Mouse (Mus musculus) large intestine, adult 2 months (tissue): ENCODE data around the gene Zfp592. TPM values are rescaled to one million over a fixed set of nuclear protein-coding genes. Genes with fewer than 3 reads are reported as not detected.

Experiments
- DNase-seq: peaks from one replicate; pipeline ENCODE4 v3.0.0-alpha.2; 2012; ENCODE audit warnings: low read depth, low spot score
- WGBS: fragments of 180-500 bp; shearing (Covaris S2); methylation state at CpG from one replicate; pipeline ENCODE4 v1.1.7; 2018; 5-methylcytosine and 5-hydroxymethylcytosine counted together
- polyA plus RNA-seq: library from polyadenylated mRNA; depleted of rRNA; stranded (reverse); fragments of >200 nt; gene quantifications from 2 replicates; pipeline ENCODE4 v1.2.3, GENCODE M21; 2012

Zfp592 gene
- polyA plus RNA-seq, 1 experiment = 20.2 TPM

DNA sequence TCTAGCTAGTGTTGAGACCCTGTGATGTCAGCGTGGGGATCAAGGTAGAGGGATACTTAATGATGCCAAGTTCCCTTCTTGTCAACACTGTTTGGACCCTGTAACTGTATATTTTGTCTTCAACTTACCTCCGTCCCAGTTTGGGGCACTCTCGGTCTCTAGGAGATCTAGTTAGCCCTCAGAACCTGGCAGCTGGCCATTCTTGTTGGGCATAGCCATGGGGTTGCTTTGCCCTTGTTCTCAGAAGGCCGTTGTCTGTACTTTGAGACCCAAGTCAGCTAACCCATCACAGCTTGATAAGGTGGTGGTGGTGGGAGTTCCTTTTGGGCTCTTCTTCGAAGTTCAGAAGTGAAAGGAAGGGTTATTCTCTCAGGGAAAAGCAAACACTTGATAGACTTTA lies 56.5 kb downstream of the Zfp592 start:
- 45% methylated on average over 5 of the region's 5 CpGs for WGBS
- DNase-seq = no peak

DNA sequence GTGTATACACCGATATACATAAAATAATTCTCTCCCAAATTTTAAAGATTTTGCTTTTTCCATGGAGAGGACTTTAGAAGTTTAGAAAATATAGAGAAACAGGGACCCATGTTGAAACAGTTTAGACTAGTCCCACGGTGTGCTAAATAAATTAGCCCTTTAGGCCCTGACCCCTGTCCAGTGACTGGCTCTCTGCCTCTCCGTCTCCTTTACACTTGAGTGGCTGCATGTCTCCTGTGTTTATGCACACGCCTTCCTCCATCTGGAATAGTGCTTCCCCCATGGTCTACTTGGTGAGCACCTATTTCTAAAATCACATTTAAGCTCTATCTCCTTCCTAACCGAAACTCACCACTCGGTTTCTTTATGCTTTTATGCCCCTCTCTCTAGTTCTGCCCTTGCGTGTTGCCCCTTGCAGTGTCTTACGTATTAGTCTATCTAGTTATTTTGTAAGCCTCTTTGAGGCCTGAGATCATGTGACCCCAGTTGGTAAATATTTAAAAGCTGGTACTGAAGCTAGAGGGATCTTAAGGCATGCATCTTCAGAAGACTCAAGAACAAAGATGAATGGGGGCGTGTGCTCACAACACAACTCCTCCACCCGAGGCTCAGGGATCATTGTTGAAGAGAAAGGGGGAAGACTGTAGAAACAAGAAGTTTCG lies 62.4 kb downstream of the Zfp592 start:
- 79% methylated on average over 11 of the region's 11 CpGs for WGBS
- no peak for DNase-seq

DNA sequence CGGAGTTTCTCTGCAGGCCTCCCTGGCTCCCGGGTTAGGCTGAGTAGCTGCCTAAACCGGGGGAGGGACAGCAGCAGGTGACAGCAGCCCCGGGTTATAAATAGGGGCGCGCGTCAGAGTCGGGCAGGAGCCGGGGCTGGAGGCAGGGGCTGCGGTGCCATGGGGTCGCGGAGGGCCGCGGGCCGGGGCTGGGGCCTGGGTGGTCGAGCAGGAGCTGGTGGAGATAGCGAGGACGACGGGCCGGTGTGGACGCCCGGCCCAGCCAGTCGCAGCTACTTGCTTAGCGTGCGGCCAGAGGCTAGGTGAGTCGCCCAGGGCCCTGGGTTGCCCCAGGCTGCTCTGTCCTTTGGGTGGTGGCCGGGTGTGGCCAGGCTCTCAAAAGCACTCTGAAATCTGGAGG lies 64.0 kb downstream of the Zfp592 start, which contains the start of gene Alpk3:
Alpk3 (plus strand) TSS at position 130 of the 400 bp plus-strand sequence.
- no peak for DNase-seq
- 57% methylated on average over 27 of the region's 27 CpGs for WGBS

DNA sequence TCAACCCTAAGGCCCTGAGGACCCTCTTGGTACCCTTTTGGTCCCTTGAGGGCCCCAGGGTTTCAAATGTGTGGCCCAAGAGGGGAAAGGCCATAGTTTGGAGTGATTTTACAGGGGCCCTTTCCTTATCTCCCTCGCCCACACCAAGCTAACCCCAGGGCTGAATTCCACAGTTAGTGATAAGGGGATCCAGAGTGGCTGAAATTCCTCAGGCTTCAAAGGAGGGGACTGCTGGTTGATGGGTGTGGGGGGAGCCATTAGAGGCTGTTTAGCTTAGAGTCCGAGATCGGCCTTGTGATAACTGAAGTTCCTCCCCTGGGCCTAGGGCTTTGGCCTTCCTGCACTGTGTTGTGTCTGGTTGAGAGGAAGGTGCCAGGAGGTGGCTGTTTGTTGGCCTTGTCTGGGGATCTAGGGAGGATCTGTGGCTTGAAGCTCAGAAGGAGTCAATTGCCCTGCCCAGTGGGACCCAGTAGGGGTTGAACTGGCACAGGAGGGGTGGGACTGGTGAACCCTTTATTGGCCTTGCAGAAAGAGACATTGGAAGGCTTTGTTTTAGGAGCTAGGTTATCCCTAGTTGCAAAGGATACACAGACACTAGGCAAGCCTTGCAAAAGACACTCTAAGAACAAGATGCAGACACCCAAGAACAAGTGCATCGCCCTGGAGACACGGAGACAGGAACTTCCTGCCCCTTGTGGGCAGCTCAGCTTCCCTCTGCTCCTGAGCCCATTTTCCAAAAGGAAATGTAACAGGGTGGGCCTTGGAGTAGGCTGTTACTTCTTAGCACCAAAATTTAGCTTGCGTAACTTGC lies 64.6 kb downstream of the Zfp592 start:
- DNase-seq = no peak
- WGBS = 71% methylated on average over 6 of the region's 6 CpGs

DNA sequence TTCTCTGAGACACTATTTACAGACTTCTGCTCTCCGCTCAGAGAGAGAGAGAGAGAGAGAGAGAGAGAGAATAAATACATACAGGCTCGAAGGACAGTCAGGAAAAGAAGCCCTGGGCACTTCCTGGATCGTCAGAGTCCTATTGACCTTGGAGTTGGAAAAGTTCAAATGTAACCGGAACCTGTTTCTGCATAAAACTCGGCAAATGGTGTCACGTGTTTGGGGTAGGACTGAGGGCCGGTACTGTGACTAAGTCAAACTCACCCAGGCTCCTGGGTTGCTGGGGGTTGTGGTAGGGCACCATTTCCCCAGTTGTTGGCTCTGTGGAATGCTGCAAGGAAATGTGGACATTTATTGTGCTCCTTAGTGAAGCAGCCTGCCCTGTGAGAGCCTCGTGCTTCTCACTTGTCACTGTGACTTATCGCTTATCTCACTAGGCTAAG lies 65.3 kb downstream of the Zfp592 start:
- WGBS = 32% methylated on average over 9 of the region's 9 CpGs
- DNase-seq = no peak

DNA sequence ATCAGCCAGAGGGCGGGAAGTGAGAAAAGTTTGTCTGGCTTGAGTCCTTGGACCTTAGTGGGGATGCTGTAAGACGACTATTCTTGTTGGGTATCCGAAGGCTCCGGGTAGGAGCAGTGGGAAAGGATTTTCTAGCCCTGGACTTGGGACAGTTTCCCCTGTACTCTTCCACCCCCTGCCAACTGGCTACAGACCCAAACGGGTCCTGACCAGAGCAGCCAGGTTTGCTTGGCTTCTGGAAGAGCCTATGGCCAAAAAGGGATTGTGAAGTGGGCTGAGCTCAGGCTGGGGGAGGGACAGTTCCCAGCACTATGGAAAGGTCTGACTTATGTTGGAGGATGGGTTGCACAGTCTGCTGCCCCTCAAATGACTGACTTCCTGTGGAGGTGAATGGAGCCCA lies 65.9 kb downstream of the Zfp592 start:
- no peak for DNase-seq
- 67% methylated on average over 5 of the region's 5 CpGs for WGBS

DNA sequence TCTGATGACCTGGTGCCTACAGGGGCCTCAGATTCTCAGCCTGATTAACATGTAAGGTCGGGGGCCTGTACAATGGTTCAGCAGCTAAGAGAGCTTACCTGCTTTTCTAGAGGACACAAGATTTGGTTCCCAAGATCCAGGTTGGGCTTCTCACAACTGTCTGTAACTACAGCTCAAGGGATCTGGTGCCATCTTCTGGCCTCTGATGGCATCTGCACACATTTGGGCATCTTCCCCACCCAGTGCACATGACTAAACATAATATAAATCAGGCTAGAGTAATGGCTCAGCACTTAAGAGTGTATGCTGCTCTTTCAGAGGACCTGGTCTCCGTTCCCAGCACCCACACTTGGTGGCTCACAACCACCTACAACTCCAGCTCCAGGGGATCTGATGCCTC lies 67.4 kb downstream of the Zfp592 start:
- no peak for DNase-seq
- WGBS = 76% methylated on average over 2 of the region's 2 CpGs

DNA sequence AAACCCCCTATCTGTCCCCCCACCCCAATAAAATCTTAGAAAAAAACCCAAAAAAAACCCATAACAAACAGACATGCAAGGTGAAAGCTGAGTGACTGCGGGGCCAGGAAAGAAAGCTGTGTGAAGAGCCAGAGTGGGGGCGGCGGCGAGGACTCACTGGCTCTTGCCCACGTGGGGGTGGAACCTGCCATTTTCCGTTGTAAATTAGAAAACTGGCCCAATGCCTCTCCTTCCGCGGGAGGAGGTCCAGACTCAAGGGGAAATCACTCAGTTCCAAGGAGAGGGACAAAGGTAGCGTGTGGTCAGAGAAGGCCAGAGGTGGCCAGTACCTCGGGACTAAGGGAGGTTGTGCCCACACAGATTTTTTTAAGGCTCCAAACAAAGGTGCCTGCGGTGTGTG lies 68.5 kb downstream of the Zfp592 start:
- 73% methylated on average over 11 of the region's 11 CpGs for WGBS
- no peak for DNase-seq

DNA sequence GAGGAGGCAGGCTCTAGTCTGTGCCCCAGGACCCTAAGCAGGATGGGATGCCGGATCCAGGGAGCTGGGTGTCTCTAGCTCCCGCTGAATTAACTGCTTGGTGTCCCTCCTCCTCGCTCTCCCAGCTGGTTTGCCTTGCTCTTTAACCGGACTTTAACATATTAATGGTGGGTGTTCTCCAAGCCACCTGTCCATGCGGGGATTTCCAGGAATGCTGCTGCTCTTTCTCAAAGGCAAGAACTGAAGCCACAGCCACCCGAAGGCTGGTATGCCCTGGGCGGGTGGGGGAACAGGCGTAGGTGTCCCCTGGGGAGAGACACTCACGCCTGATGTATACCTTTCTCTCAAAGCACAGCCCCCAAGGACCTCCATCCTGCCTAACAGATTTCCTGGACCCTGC lies 69.9 kb downstream of the Zfp592 start:
- WGBS = 83% methylated on average over 9 of the region's 9 CpGs

DNA sequence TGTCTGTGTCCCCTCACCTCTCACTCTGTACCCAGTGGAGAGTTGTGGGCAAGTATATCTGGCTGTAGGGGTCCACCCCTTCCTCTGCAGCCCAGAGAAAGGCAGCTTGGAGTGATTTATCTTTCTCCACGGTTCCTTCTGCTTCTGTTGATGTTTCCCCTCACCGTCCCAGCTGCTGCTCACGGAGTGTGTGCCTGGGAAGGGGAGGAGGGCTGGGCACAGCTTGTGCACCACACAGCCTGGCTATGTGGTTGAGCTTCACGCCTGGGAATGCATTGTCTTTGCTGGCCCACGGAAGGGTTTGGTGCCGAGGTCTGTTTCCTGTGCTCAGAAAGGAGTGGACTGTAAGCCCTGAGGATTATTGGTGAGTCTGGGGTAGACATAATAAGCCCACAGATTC lies 73.2 kb downstream of the Zfp592 start:
- WGBS = 42% methylated on average over 6 of the region's 6 CpGs
- no peak for DNase-seq

More for the DNA sequence above, 69.9 kb downstream of the Zfp592 start:
- no peak for DNase-seq

DNA sequence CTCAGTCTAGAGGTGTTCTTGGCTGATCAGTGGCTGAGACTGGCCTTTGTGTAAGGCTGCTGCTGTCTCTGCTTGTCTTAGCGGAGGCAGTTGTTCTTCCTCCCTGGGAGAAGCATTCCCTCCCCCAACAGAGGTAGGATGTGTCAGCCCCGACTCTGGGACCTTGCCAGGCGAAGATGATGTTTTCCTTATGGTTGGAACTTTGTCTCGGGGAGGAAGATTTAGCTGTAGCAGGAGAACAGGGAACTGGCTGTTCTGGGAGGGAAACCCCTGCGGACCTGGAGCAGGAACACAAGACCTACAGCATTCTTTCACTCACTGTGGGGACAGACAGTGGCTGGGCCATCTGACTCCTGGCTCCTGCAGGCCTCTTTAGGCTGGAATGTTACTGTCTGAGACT lies 79.0 kb downstream of the Zfp592 start:
- DNase-seq = no peak
- 33% methylated on average over 5 of the region's 5 CpGs for WGBS

DNA sequence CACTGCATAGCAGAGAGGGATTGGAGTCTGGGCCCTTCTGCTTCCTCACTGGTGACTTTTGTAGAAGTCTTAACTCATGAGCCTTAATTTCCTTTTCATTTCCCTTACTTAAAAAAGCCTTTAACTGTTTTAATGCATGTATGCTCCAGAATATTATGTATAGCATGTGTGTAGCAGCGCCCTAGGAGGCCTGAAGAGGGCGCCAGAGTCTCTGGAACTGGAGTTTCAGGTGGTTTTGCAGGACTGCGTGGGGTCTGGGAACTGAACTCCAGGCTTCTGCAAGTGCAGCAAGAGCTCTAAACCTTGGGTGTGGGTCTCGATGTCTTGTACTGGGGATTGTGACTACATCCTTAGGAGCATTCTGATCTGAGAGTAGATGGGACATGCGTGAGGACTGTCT lies 79.8 kb downstream of the Zfp592 start:
- 93% methylated on average over 5 of the region's 5 CpGs for WGBS
- DNase-seq = no peak

DNA sequence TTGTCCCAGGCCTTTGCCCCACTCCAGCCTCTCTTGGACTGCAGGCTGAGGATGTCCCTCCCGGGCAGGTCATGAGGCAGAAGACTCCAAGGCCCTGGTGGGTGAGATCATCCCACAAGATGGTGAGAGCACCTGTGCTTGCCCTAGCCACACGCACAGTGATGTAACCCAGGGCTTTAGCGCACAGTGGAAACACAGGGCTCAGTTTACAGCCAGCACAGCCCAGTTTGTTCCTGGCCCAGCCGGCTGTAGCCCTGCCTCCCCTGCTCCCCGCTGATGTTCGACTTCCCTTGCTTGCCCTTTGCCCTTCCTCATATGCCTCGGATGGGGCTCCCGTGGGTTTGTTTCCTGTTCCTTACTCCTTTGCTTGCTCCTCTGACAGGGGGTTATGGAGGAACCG lies 81.1 kb downstream of the Zfp592 start:
- no peak for DNase-seq
- 15% methylated on average over 9 of the region's 9 CpGs for WGBS

DNA sequence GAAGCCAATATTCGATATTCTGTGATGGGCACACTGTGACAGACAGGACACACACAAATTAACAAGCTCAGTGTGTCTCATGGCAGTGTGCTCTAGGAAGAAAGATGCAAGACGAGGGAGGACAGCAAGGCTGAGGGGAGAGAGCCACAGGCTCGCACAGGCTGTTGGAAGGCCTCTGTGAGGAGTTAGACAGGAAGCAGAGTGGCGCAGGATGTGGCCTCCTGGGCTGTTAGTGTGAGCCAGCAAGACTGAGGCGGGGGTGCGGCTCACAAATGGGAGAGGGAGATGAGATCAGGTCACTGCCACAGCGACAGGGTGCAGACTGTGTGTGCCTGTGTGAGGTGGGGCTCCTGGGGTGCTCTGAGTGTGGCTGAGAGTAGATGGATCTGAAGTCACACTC lies 81.8 kb downstream of the Zfp592 start:
- no peak for DNase-seq

DNA sequence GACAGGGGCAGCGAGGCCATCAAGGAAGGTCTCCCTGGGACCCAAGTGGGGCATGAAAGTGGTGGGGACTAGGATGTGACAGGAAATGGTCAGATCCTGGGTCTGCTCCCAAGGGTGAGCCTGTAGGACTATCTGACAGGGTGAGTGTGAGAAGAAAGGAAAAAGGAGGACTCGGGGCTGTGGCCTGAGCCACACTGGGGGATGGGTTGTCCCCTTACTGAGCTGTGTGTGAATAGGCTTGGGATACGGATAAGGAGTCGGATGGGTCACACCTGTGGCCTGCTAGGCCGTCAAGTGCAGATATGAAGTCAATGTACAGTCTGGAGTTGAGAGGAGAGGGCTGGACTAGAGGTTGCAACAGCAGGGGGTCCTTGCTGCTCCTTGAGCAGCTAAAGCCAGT lies 82.3 kb downstream of the Zfp592 start:
- WGBS = 92% methylated on average over 5 of the region's 5 CpGs
- no peak for DNase-seq

More for the DNA sequence above, 81.8 kb downstream of the Zfp592 start:
- WGBS = 43% methylated on average over 7 of the region's 7 CpGs

DNA sequence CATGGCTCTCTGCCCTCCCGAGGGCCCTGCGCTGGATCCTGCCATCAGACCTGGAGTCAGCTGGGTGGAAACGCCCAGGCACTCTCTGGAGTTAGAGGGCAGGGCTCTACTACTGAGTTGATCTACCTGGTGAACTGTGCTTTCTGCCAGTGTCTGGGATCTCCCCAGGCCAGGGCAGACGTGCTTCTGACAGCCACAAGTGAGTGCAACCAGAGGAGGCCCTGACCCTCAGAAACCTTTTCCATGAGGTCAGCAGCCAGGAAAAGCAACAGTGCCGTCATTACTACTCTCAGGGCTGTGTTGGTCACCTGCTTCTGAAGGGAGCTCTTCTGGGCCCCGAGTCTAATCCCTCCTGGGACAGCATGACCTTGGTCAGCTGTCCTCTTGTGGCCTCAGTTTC lies 83.5 kb downstream of the Zfp592 start:
- no peak for DNase-seq
- WGBS = 53% methylated on average over 6 of the region's 6 CpGs

DNA sequence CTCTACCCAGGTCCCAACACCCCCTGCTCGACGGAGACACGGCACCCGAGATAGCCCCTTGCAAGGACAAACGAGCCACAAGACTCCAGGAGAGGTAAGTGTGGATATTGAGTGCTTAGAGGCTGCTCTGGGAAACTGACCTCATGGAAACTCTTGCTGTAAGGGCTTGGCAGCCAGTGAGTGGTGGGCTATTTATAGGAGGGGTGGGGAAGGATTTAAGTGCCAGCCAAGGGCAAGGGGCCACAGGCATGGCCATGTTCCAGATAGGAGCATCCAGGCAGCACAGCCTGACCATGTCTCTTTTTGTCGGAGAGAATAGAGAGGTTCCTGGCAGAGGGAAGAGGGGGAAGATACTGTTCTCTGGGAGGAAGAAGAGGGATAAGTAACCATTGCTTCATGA lies 85.3 kb downstream of the Zfp592 start:
- no peak for DNase-seq
- 75% methylated on average over 6 of the region's 6 CpGs for WGBS

DNA sequence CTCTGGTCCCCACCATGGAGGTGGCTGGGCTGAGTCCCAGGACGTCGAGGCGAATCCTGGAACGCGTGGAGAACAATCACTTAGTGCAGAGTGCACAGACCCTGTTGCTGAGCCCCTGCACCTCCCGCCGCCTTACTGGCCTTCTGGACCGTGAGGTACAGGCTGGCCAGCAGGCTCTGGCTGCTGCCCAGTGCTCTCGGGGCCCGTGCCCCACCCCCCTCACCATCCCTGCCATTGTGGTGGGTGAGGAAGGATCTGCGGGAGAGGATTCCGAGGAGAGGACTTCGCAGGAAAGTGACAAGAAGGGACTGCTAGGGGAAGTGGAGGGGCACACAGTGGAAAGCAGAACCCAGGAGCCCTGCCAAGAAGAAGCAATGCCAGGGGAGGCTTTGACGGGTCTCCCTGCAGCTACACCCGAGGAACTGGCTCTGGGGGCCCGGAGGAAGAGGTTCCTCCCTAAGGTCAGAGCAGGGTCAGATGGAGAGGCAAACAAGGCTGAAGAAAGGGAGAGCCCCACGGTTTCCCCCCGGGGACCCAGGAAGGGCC lies 100.0 kb downstream of the Zfp592 start:
- no peak for DNase-seq
- 60% methylated on average over 18 of the region's 18 CpGs for WGBS

DNA sequence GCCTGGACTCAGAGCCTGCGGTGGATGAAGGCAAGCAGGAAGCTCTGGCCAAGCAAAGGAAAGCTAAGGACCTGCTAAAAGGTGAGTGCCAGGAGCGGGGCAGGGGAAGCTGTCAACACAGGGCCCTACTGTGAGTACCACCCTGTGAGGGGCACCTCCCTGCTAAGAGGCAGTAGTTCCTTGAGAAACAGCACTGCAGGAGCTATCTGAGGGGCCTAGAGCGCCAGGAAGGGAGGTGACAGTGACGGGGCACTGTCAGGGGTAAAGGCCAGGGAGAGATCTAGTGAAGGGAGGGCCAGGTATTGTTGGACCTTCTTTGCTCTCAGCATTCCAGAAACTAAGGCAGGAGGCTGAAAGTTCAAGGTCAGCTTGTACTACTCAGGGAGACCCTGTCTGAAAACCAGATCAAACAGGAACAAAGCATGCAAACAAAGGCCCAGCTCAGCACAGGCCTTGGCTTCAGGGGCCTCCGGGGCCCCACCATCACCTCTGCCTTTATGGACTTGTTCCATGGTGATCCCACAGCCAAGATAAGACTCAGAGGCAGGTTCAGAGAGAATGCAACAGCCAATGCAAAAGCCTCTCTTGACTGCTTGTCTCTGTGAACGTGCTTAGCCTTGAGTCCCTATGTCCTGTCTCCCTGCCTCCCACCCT lies 100.8 kb downstream of the Zfp592 start:
- DNase-seq = no peak
- 67% methylated on average over 6 of the region's 6 CpGs for WGBS
